ENCODE assay signal across 16 mouse cellular contexts in genomic region chr8:76422459-76422858, GRCm38 (mm10).
DNase-seq lines count a peak whose midpoint lies in the region; TF ChIP-seq lines count a peak whose summit lies in the region.
"Had no signal": no experiment of that assay in that cellular context is flagged by ENCODE, and none has a peak within 500 bp of the region (broad histone marks: within the 10 kb centered on the region; RNA-seq: fewer than 3 reads in every experiment).

No protein-coding gene starts in this region.

- H3K4me3 ChIP-seq in gastrocnemius, adult 2 months = no peak overlapping the region
- no peak overlapping the region for H3K4me3 ChIP-seq in left cerebral cortex, adult 2 months
- H3K4me3 ChIP-seq: midbrain, embryonic 12.5 days; stomach, embryonic 15.5 days had no signal

- peak; percentile 44 for TF ChIP-seq CTCF in gastrocnemius, adult 2 months (IDR thresholded peaks at IDR 0.05)
- TF ChIP-seq CTCF in left cerebral cortex, adult 2 months (IDR thresholded peaks at IDR 0.05) = peak; percentile 34

- no peak overlapping the region for H3K27ac ChIP-seq in gastrocnemius, adult 2 months
- no peak overlapping the region for H3K27ac ChIP-seq in left cerebral cortex, adult 2 months
- H3K27ac ChIP-seq: midbrain, embryonic 12.5 days; stomach, embryonic 15.5 days had no signal

- intact Hi-C loops in gastrocnemius, adult 2 months (cut with DNase I) = no loop called here
- intact Hi-C loops in left cerebral cortex, adult 2 months (cut with DNase I) = no loop called here
- intact Hi-C loops in left cerebral cortex, postnatal 36 days (cut with DNase I) = no loop called here

- no peak for DNase-seq in gastrocnemius, adult 2 months
- no peak for DNase-seq in gastrocnemius, postnatal 25 days
- DNase-seq in left cerebral cortex, adult 2 months (ENCODE audit: extremely low spot score in 1 of 2, low spot score in 2 of 2) = no peak
- no peak for DNase-seq in left cerebral cortex, postnatal 36 days (ENCODE audit: low spot score in 2 of 2)
- DNase-seq in retina, embryonic 14.5 days (ENCODE audit: low spot score) = peak; percentile 2
- DNase-seq in retina, postnatal 1 day = no peak
- no peak for DNase-seq in kidney, postnatal 14 days
- DNase-seq in thymus, postnatal 14 days = no peak
- DNase-seq: adrenal gland, postnatal 10 days; cerebellum, adult 11-12 months; cerebellum, postnatal 25 days; gastrocnemius, postnatal 14 days; kidney, adult 9 months; lung, adult 18-20 months had no signal
